Mouse (Mus musculus): ENCODE results near the gene Dpep2nb. TPM values are rescaled to one million over a fixed set of nuclear protein-coding genes. Genes with fewer than 3 reads are reported as not detected.
"Not testable (repeated sequence)": the region's sequence is repeated elsewhere in the genome, so short reads cannot be mapped to it uniquely, and the experiment has no call there.

The Dpep2nb gene
- polyA plus RNA-seq, 1 experiment from 2014 or later = 0.15 TPM

- DNase-seq (ENCODE audit: low spot score) (no peak), ATAC-seq (ENCODE audit: low FRiP score) (no peak)
- WGBS = 89% methylated on average over 2 of the region's 2 CpGs
- Histone ChIP-seq H3K27me3 (ENCODE audit: control insufficient read depth, insufficient read depth, low read length) (no peaks in the 10 kb centered on the region), H3K36me3 (ENCODE audit: control insufficient read depth, insufficient read depth, low read length) (no peaks in the 10 kb centered on the region), H3K4me3 (ENCODE audit: low read depth, low read length) (no peak overlapping the region), H3K9me3 (ENCODE audit: control insufficient read depth, low read length) (no peaks in the 10 kb centered on the region), H3K27ac (ENCODE audit: low read depth, low read length) (no peak overlapping the region), H3K4me1 (replicated peaks; ENCODE audit: control insufficient read depth, insufficient read depth, low read length) (no peaks in the 10 kb centered on the region), H3K9ac (ENCODE audit: low read depth, low read length) (no peak overlapping the region), H3K4me2 (replicated peaks; ENCODE audit: low read depth, low read length) (no peak overlapping the region)
Measured at GRCm38 (mm10) chr8:105998971-105999370, 6.8 kb downstream of the Dpep2nb start.

DNA sequence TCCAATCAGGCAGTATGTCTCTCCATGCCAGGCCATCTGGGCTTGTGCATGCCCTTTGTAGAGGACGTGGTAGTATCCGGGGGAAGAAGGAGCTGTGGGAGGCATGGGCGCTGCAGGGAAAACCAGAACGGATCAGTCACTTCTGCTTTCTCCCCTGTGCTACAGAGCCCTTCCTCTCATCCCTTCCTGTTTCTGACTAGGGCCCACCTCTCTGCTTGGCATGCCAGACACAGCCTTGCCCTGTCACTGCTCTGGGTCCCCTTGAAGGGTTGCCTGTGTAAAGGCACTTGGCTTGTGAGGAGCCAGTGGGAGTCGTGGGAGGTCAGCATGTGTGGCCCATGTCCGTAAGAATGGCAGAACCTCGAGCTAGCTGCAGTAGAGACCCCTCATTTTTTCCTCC, 9.4 kb downstream of the Dpep2nb start:
- H3K4me3 ChIP-seq (ENCODE audit: low read depth, low read length) = no peak overlapping the region
- no peak overlapping the region for H3K4me2 ChIP-seq (replicated peaks; ENCODE audit: low read depth, low read length)
- H3K27me3 ChIP-seq (ENCODE audit: control insufficient read depth, insufficient read depth, low read length) = no peaks in the 10 kb centered on the region
- H3K9ac ChIP-seq (ENCODE audit: low read depth, low read length) = no peak overlapping the region
- no peaks in the 10 kb centered on the region for H3K4me1 ChIP-seq (replicated peaks; ENCODE audit: control insufficient read depth, insufficient read depth, low read length)
- DNase-seq (ENCODE audit: low spot score) = no peak
- no peaks in the 10 kb centered on the region for H3K36me3 ChIP-seq (ENCODE audit: control insufficient read depth, insufficient read depth, low read length)
- ATAC-seq (ENCODE audit: low FRiP score) = no peak
- no peak overlapping the region for H3K27ac ChIP-seq (ENCODE audit: low read depth, low read length)
- no peaks in the 10 kb centered on the region for H3K9me3 ChIP-seq (ENCODE audit: control insufficient read depth, low read length)
- WGBS = 76% methylated on average over 6 of the region's 7 CpGs

DNA sequence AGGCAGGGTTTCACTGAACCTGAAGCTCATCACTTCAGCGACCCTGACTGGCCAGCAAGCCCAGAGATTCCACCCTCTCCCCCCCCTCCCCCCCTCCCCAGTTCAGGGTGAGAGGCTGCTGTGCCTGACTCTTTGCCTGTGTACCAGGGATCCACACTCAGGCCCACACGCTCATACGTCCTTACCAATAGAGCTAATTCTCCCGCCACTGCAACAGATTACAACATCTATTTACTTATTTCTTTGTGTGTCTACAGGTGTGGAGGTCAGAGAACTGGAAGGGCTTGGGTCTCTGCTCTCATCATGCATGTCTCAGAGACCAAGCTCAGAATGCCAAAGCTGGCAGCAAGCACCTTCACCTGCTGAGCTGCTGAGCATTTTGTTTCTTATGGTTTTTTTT, 12.5 kb downstream of the Dpep2nb start:
- Histone ChIP-seq H3K9ac (ENCODE audit: low read depth, low read length) (no peak overlapping the region), H3K4me1 (replicated peaks; ENCODE audit: control insufficient read depth, insufficient read depth, low read length) (no peaks in the 10 kb centered on the region), H3K36me3 (ENCODE audit: control insufficient read depth, insufficient read depth, low read length) (no peaks in the 10 kb centered on the region), H3K9me3 (ENCODE audit: control insufficient read depth, low read length) (no peaks in the 10 kb centered on the region), H3K4me3 (ENCODE audit: low read depth, low read length) (no peak overlapping the region), H3K4me2 (replicated peaks; ENCODE audit: low read depth, low read length) (no peak overlapping the region), H3K27ac (ENCODE audit: low read depth, low read length) (no peak overlapping the region), H3K27me3 (ENCODE audit: control insufficient read depth, insufficient read depth, low read length) (no peaks in the 10 kb centered on the region)
- DNase-seq (ENCODE audit: low spot score) = no peak
- no peak for ATAC-seq (ENCODE audit: low FRiP score)
- 64% methylated on average over 4 of the region's 4 CpGs for whole genome bisulfite sequencing

DNA sequence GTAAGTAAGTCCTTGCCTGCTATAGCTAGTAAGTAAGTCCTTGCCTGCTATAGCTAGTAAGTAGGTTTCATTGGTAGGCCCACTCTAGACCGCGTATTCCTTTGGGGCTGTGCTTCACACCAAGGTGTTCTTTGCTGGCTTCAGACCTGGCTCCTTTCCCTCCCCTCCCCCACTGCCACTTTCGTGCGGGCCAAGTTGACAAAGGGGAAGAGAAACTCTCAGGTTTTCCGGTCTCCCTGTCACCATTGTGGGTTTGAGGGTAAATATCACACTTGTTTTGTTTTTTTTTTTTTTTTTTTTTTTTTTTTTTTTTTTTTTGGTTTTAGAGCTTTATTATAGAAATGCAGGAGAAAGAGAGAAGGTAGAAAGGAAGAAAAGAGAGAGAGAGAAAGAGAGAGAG, 13.3 kb downstream of the Dpep2nb start:
- WGBS = 66% methylated on average over 5 of the region's 5 CpGs

DNA sequence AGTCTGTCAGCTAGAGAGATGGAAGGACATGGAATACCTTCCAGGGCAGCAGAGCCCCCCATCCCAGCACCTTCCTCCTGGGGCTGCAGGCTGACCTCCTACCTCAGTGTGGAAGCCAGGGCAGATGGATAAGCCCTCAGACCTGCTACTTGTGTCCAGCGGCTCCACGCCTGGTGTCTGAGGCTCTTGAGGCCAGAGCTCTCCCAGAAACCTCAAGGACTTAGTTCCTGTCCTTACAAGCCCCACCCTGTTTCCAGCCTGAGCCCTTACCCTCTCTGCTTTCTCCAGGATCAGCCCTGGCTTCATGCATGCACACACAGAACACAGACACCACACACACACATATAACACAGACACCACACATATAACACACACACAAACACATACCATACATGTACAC, 14.2 kb downstream of the Dpep2nb start:
- no peaks in the 10 kb centered on the region for H3K36me3 ChIP-seq (ENCODE audit: control insufficient read depth, insufficient read depth, low read length)
- DNase-seq (ENCODE audit: low spot score) (no peak), ATAC-seq (ENCODE audit: low FRiP score) (no peak)
- WGBS = 94% methylated on average over 2 of the region's 2 CpGs
- no peaks in the 10 kb centered on the region for H3K27me3 ChIP-seq (ENCODE audit: control insufficient read depth, insufficient read depth, low read length)
- H3K4me1 ChIP-seq (replicated peaks; ENCODE audit: control insufficient read depth, insufficient read depth, low read length) = no peaks in the 10 kb centered on the region
- no peaks in the 10 kb centered on the region for H3K9me3 ChIP-seq (ENCODE audit: control insufficient read depth, low read length)
- H3K9ac ChIP-seq (ENCODE audit: low read depth, low read length) = no peak overlapping the region
- H3K27ac ChIP-seq (ENCODE audit: low read depth, low read length) = no peak overlapping the region
- no peak overlapping the region for H3K4me2 ChIP-seq (replicated peaks; ENCODE audit: low read depth, low read length)
- no peak overlapping the region for H3K4me3 ChIP-seq (ENCODE audit: low read depth, low read length)

More for the DNA sequence above, 13.3 kb downstream of the Dpep2nb start:
- DNase-seq (ENCODE audit: low spot score) = no peak
- no peaks in the 10 kb centered on the region for H3K36me3 ChIP-seq (ENCODE audit: control insufficient read depth, insufficient read depth, low read length)
- H3K27me3 ChIP-seq (ENCODE audit: control insufficient read depth, insufficient read depth, low read length) = no peaks in the 10 kb centered on the region
- no peaks in the 10 kb centered on the region for H3K9me3 ChIP-seq (ENCODE audit: control insufficient read depth, low read length)
- H3K4me2 ChIP-seq (replicated peaks; ENCODE audit: low read depth, low read length) = no peak overlapping the region
- no peak overlapping the region for H3K9ac ChIP-seq (ENCODE audit: low read depth, low read length)
- H3K27ac ChIP-seq (ENCODE audit: low read depth, low read length) = no peak overlapping the region
- H3K4me1 ChIP-seq (replicated peaks; ENCODE audit: control insufficient read depth, insufficient read depth, low read length) = no peaks in the 10 kb centered on the region
- no peak for ATAC-seq (ENCODE audit: low FRiP score)
- no peak overlapping the region for H3K4me3 ChIP-seq (ENCODE audit: low read depth, low read length)

DNA sequence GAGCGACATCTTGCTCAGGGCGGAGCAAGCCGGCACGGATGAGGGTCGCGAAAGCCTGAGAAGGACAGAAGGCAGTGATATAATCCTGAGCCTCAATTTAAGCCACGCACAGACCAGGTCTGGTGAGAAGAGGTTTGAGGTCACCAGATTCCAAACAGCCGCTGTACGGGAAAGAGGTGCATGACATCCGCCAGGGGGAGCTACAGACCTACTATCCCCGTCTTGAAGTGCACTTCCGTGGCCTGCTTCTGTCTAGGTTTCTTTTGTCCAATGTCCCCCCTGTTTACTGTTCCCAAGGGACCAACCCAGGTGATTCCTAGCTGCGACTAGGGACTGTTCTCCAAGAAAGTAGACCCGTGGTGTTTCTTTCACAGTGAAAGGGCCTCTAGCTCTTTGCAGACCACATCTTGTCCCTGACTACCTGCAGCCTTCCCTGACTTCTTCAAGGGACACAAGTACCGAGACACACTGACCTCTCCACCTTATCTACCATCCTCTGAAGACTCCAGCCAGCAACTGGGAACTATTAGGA, 14.9 kb downstream of the Dpep2nb start, which contains the start of gene Dus2:
TSS of gene Dus2 (plus strand) at position 482 of the 532 bp plus-strand sequence.
- Histone ChIP-seq H3K9me3 (ENCODE audit: control insufficient read depth, low read length) (no peaks in the 10 kb centered on the region), H3K27ac (ENCODE audit: low read depth, low read length) (no peak within 1 kb of the TSS), H3K4me2 (replicated peaks; ENCODE audit: low read depth, low read length) (0 out of 2 replicates have a peak within 1 kb of the TSS, but pooled peaks have one; percentile 11), H3K4me1 (replicated peaks; ENCODE audit: control insufficient read depth, insufficient read depth, low read length) (no peaks in the 10 kb centered on the region), H3K9ac (ENCODE audit: low read depth, low read length) (0 out of 2 replicates have a peak within 1 kb of the TSS, but pooled peaks have one; percentile 8), H3K4me3 (ENCODE audit: low read depth, low read length) (no peak within 1 kb of the TSS), H3K36me3 (ENCODE audit: control insufficient read depth, insufficient read depth, low read length) (no peaks in the 10 kb centered on the region), H3K27me3 (ENCODE audit: control insufficient read depth, insufficient read depth, low read length) (no peaks in the 10 kb centered on the region)
- ATAC-seq (ENCODE audit: low FRiP score) (no peak), DNase-seq (ENCODE audit: low spot score) (peak; percentile 89)
- WGBS = 10% methylated on average over 15 of the region's 15 CpGs

DNA sequence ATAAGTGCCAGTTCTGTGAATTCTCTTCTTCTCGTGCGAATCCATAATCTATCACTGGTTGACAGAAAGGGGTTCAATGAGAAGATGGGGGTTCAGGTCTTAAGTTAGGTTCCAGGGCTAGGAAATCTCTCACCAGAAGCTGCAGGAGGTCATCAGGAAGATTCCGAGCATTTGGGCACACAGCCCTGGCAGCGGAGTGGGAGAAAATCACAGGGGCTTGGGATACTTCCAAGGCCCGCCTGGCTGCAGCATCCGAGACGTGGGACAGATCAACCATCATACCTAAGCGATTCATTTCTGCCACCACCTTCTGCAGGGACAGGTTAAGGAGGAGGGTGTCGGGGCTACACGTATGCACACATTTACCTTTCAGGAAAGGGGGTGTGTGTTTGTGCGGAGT, 17.2 kb downstream of the Dpep2nb start:
- WGBS = 84% methylated on average over 11 of the region's 11 CpGs
- ATAC-seq (ENCODE audit: low FRiP score) = no peak
- no peaks in the 10 kb centered on the region for H3K4me1 ChIP-seq (replicated peaks; ENCODE audit: control insufficient read depth, insufficient read depth, low read length)

GRCm38 (mm10) chr8:105983406-105983805, 22.4 kb downstream of the Dpep2nb start:
- H3K9ac ChIP-seq (ENCODE audit: low read depth, low read length); H3K27me3 ChIP-seq (ENCODE audit: control insufficient read depth, insufficient read depth, low read length); H3K4me3 ChIP-seq (ENCODE audit: low read depth, low read length): not testable (repeated sequence)

More for the DNA sequence above, 17.2 kb downstream of the Dpep2nb start:
- Histone ChIP-seq H3K9ac (ENCODE audit: low read depth, low read length) (no peak overlapping the region), H3K4me3 (ENCODE audit: low read depth, low read length) (no peak overlapping the region), H3K4me2 (replicated peaks; ENCODE audit: low read depth, low read length) (no peak overlapping the region), H3K36me3 (ENCODE audit: control insufficient read depth, insufficient read depth, low read length) (no peaks in the 10 kb centered on the region), H3K27me3 (ENCODE audit: control insufficient read depth, insufficient read depth, low read length) (no peaks in the 10 kb centered on the region), H3K27ac (ENCODE audit: low read depth, low read length) (no peak overlapping the region), H3K9me3 (ENCODE audit: control insufficient read depth, low read length) (no peaks in the 10 kb centered on the region)
- no peak for DNase-seq (ENCODE audit: low spot score)

GRCm38 (mm10) chr8:105981146-105981545, 24.6 kb downstream of the Dpep2nb start:
- H3K36me3 ChIP-seq (ENCODE audit: control insufficient read depth, insufficient read depth, low read length) = no peaks in the 10 kb centered on the region
- no peaks in the 10 kb centered on the region for H3K4me1 ChIP-seq (replicated peaks; ENCODE audit: control insufficient read depth, insufficient read depth, low read length)
- H3K9ac ChIP-seq (ENCODE audit: low read depth, low read length) = no peak overlapping the region
- no peaks in the 10 kb centered on the region for H3K27me3 ChIP-seq (ENCODE audit: control insufficient read depth, insufficient read depth, low read length)
- 94% methylated on average over 1 of the region's 1 CpGs for WGBS
- H3K4me3 ChIP-seq (ENCODE audit: low read depth, low read length) = no peak overlapping the region
- no peak for DNase-seq (ENCODE audit: low spot score)
- H3K4me2 ChIP-seq (replicated peaks; ENCODE audit: low read depth, low read length) = no peak overlapping the region
- no peak overlapping the region for H3K27ac ChIP-seq (ENCODE audit: low read depth, low read length)
- H3K9me3 ChIP-seq (ENCODE audit: control insufficient read depth, low read length) = no peaks in the 10 kb centered on the region
- ATAC-seq (ENCODE audit: low FRiP score) = no peak

More at GRCm38 (mm10) chr8:105983406-105983805, 22.4 kb downstream of the Dpep2nb start:
- H3K4me2 ChIP-seq (replicated peaks; ENCODE audit: low read depth, low read length); H3K4me1 ChIP-seq (replicated peaks; ENCODE audit: control insufficient read depth, insufficient read depth, low read length); H3K9me3 ChIP-seq (ENCODE audit: control insufficient read depth, low read length); ATAC-seq (ENCODE audit: low FRiP score); DNase-seq (ENCODE audit: low spot score); H3K27ac ChIP-seq (ENCODE audit: low read depth, low read length); H3K36me3 ChIP-seq (ENCODE audit: control insufficient read depth, insufficient read depth, low read length): not testable (repeated sequence)
- WGBS = 83% methylated on average over 11 of the region's 11 CpGs
